Mouse (Mus musculus) heart, embryonic 10.5 days (tissue): ENCODE measurements at regions not wholly inside any gene's neighbourhood (a gene's known extent, or its start where the extent isn't known, plus 50 kb on each side); places are given as distances from the start of the nearest gene placed in this dataset.

Experiments
- DNase-seq: peaks from one replicate; pipeline ENCODE4 v3.0.0-alpha.2; 2017; ENCODE audit warnings: low spot score
- H3K27ac ChIP-seq: fragments of 300-500 bp; sonication (generic); 2 replicates; pipeline ENCODE4 v1.5.1; 2016; ENCODE audit warnings: mild to moderate bottlenecking
- H3K27me3 ChIP-seq: fragments of 300-500 bp; sonication (generic); 2 replicates; pipeline ENCODE4 v1.6.1; 2016; ENCODE audit warnings: mild to moderate bottlenecking; ENCODE audit not compliant: poor library complexity, insufficient read depth, severe bottlenecking
- H3K36me3 ChIP-seq: fragments of 300-500 bp; sonication (generic); 2 replicates; pipeline ENCODE4 v1.6.1; 2016; ENCODE audit warnings: mild to moderate bottlenecking, moderate library complexity
- H3K4me1 ChIP-seq: fragments of 300-500 bp; sonication (generic); 2 replicates; pipeline ENCODE4 v1.6.1; 2016; ENCODE audit warnings: mild to moderate bottlenecking
- H3K4me3 ChIP-seq: fragments of 300-500 bp; sonication (generic); 2 replicates; pipeline ENCODE4 v1.5.1; 2016; ENCODE audit warnings: mild to moderate bottlenecking, moderate library complexity
- H3K9me3 ChIP-seq: fragments of 300-500 bp; sonication (generic); 2 replicates; pipeline ENCODE4 v1.6.1; 2016; ENCODE audit warnings: mild to moderate bottlenecking, moderate library complexity
- WGBS: fragments of 180-500 bp; shearing (Covaris S2); methylation state at CpG from one replicate; pipeline ENCODE4 v1.1.7; 2016; 5-methylcytosine and 5-hydroxymethylcytosine counted together

- 73% methylated on average over 2 of the region's 2 CpGs for WGBS
- Histone ChIP-seq H3K36me3 (no peaks in the 10 kb centered on the region), H3K4me3 (no peak overlapping the region), H3K27ac (no peak overlapping the region), H3K27me3 (no peaks in the 10 kb centered on the region), H3K9me3 (no peaks in the 10 kb centered on the region), H3K4me1 (no peaks in the 10 kb centered on the region)
- DNase-seq = no peak
Observed at GRCm38 (mm10) chr2:45480671-45481070, 363.5 kb upstream of the Zeb2 start.

GRCm38 (mm10) chr2:45475996-45476395 lies 358.8 kb upstream of the Zeb2 start:
- no peak for DNase-seq
- Histone ChIP-seq H3K36me3 (no peaks in the 10 kb centered on the region), H3K27ac (no peak overlapping the region), H3K4me3 (no peak overlapping the region), H3K9me3 (no peaks in the 10 kb centered on the region), H3K27me3 (no peaks in the 10 kb centered on the region), H3K4me1 (no peaks in the 10 kb centered on the region)

GRCm38 (mm10) chr2:45464306-45464705 lies 347.1 kb upstream of the Zeb2 start:
- 85% methylated on average over 4 of the region's 4 CpGs for WGBS
- Histone ChIP-seq H3K4me3 (no peak overlapping the region), H3K9me3 (no peaks in the 10 kb centered on the region), H3K4me1 (no peaks in the 10 kb centered on the region), H3K27ac (no peak overlapping the region), H3K36me3 (no peaks in the 10 kb centered on the region), H3K27me3 (no peaks in the 10 kb centered on the region)
- no peak for DNase-seq

- Histone ChIP-seq H3K27ac (no peak overlapping the region), H3K4me1 (no peaks in the 10 kb centered on the region), H3K27me3 (no peaks in the 10 kb centered on the region), H3K9me3 (no peaks in the 10 kb centered on the region), H3K4me3 (no peak overlapping the region), H3K36me3 (no peaks in the 10 kb centered on the region)
- DNase-seq = no peak
Observed at GRCm38 (mm10) chr2:45459410-45459809, 342.2 kb upstream of the Zeb2 start.

- no peaks in the 10 kb centered on the region for H3K27me3 ChIP-seq
- H3K4me3 ChIP-seq = no peak overlapping the region
- H3K27ac ChIP-seq = no peak overlapping the region
- no peaks in the 10 kb centered on the region for H3K4me1 ChIP-seq
- no peak for DNase-seq
- H3K36me3 ChIP-seq = no peaks in the 10 kb centered on the region
- H3K9me3 ChIP-seq = no peaks in the 10 kb centered on the region
- WGBS = 83% methylated on average over 2 of the region's 2 CpGs
Observed at GRCm38 (mm10) chr2:45454811-45455210, 337.6 kb upstream of the Zeb2 start.

GRCm38 (mm10) chr2:45439146-45439545 lies 322.0 kb upstream of the Zeb2 start:
- Histone ChIP-seq H3K4me1 (no peaks in the 10 kb centered on the region), H3K4me3 (no peak overlapping the region), H3K36me3 (no peaks in the 10 kb centered on the region), H3K27me3 (no peaks in the 10 kb centered on the region), H3K9me3 (no peaks in the 10 kb centered on the region), H3K27ac (no peak overlapping the region)
- 53% methylated on average over 4 of the region's 4 CpGs for WGBS
- DNase-seq = no peak

GRCm38 (mm10) chr2:45438739-45439138 lies 321.5 kb upstream of the Zeb2 start:
- H3K27me3 ChIP-seq = no peaks in the 10 kb centered on the region
- no peak overlapping the region for H3K27ac ChIP-seq
- no peak for DNase-seq
- no peaks in the 10 kb centered on the region for H3K9me3 ChIP-seq
- no peaks in the 10 kb centered on the region for H3K36me3 ChIP-seq
- WGBS = 75% methylated on average over 9 of the region's 9 CpGs
- H3K4me1 ChIP-seq = no peaks in the 10 kb centered on the region
- no peak overlapping the region for H3K4me3 ChIP-seq

GRCm38 (mm10) chr2:45435261-45435980 lies 318.2 kb upstream of the Zeb2 start:
- no peaks in the 10 kb centered on the region for H3K27me3 ChIP-seq
- H3K4me1 ChIP-seq = no peaks in the 10 kb centered on the region
- H3K9me3 ChIP-seq = no peaks in the 10 kb centered on the region
- no peak overlapping the region for H3K4me3 ChIP-seq
- DNase-seq = no peak
- no peaks in the 10 kb centered on the region for H3K36me3 ChIP-seq
- no peak overlapping the region for H3K27ac ChIP-seq
- 77% methylated on average over 6 of the region's 6 CpGs for WGBS

- H3K27me3 ChIP-seq = no peaks in the 10 kb centered on the region
- no peaks in the 10 kb centered on the region for H3K9me3 ChIP-seq
- no peak overlapping the region for H3K4me3 ChIP-seq
- no peak for DNase-seq
- no peaks in the 10 kb centered on the region for H3K36me3 ChIP-seq
- WGBS = 82% methylated on average over 5 of the region's 5 CpGs
- H3K4me1 ChIP-seq = no peaks in the 10 kb centered on the region
- H3K27ac ChIP-seq = no peak overlapping the region
Observed at GRCm38 (mm10) chr2:45434789-45435188, 317.6 kb upstream of the Zeb2 start.

- no peak overlapping the region for H3K4me3 ChIP-seq
- no peaks in the 10 kb centered on the region for H3K4me1 ChIP-seq
- DNase-seq = no peak
- no peaks in the 10 kb centered on the region for H3K9me3 ChIP-seq
- WGBS = 85% methylated on average over 1 of the region's 1 CpGs
- H3K27me3 ChIP-seq = no peaks in the 10 kb centered on the region
- no peaks in the 10 kb centered on the region for H3K36me3 ChIP-seq
- H3K27ac ChIP-seq = no peak overlapping the region
Observed at GRCm38 (mm10) chr2:45434169-45434568, 317.0 kb upstream of the Zeb2 start.

- Histone ChIP-seq H3K36me3 (no peaks in the 10 kb centered on the region), H3K4me3 (no peak overlapping the region), H3K4me1 (no peaks in the 10 kb centered on the region), H3K27me3 (no peaks in the 10 kb centered on the region), H3K27ac (no peak overlapping the region), H3K9me3 (no peaks in the 10 kb centered on the region)
- DNase-seq = no peak
- WGBS = 85% methylated on average over 4 of the region's 4 CpGs
Observed at GRCm38 (mm10) chr2:45431366-45431765, 314.2 kb upstream of the Zeb2 start.

- no peaks in the 10 kb centered on the region for H3K9me3 ChIP-seq
- H3K27me3 ChIP-seq = no peaks in the 10 kb centered on the region
- H3K27ac ChIP-seq = no peak overlapping the region
- H3K4me1 ChIP-seq = no peaks in the 10 kb centered on the region
- H3K4me3 ChIP-seq = no peak overlapping the region
- no peak for DNase-seq
- 79% methylated on average over 1 of the region's 1 CpGs for WGBS
- no peaks in the 10 kb centered on the region for H3K36me3 ChIP-seq
Observed at GRCm38 (mm10) chr2:45421774-45422173, 304.6 kb upstream of the Zeb2 start.

GRCm38 (mm10) chr2:45408136-45408535 lies 290.9 kb upstream of the Zeb2 start:
- Histone ChIP-seq H3K27me3 (no peaks in the 10 kb centered on the region), H3K4me1 (peaks cover 7% of the 10 kb centered on the region; the same call in 1 of the 2 replicates), H3K9me3 (no peaks in the 10 kb centered on the region), H3K27ac (no peak overlapping the region), H3K36me3 (no peaks in the 10 kb centered on the region), H3K4me3 (no peak overlapping the region)
- 88% methylated on average over 8 of the region's 8 CpGs for WGBS
- DNase-seq = no peak

GRCm38 (mm10) chr2:45389902-45390492 lies 272.8 kb upstream of the Zeb2 start:
- H3K4me3 ChIP-seq = no peak overlapping the region
- DNase-seq = no peak
- no peaks in the 10 kb centered on the region for H3K27me3 ChIP-seq

More at GRCm38 (mm10) chr2:45389902-45390492, 272.8 kb upstream of the Zeb2 start:
- Histone ChIP-seq H3K36me3 (no peaks in the 10 kb centered on the region), H3K27ac (no peak overlapping the region), H3K4me1 (no peaks in the 10 kb centered on the region), H3K9me3 (no peaks in the 10 kb centered on the region)
